Mouse (Mus musculus) Patski (cell line): ENCODE results near the gene Smim24. TPM values are rescaled to one million over a fixed set of nuclear protein-coding genes. Genes with fewer than 3 reads are reported as not detected.

Source experiments
- ATAC-seq: fragments of 100-300 bp; one replicate; pipeline ENCODE4 v1.8.0; 2021
- CTCF ChIA-PET: fragments of 350-600 bp; sonication (Branson Sonifier 250); formaldehyde crosslinking; loops from one replicate; lab custom pipeline; 2022; ENCODE audit warnings: inconsistent platforms; lab: Charles Lee
- POLR2A ChIA-PET: fragments of 350-600 bp; sonication (Branson Sonifier 250); formaldehyde crosslinking; loops from one replicate; lab custom pipeline; 2022; ENCODE audit warnings: antibody characterized with exemption, inconsistent platforms; lab: Charles Lee
- DNase-seq: peaks from one replicate; pipeline ENCODE4 v3.0.0-alpha.2; 2011; ENCODE audit warnings: low read depth, low spot score
- H3K27me3 ChIP-seq: fragments of 371-371 bp; one replicate; pipeline ENCODE4 v1.5.1; 2021
- CTCF ChIP-seq: fragments of 100-300 bp; IDR thresholded peaks from one replicate; pipeline ENCODE4 v1.5.1; 2021
- in situ Hi-C: fragments of 300-500 bp; cut with MboI; formaldehyde crosslinking; loops from 3 replicates; pipeline ENCODE4 v1.11.1; 2018; ENCODE audit warnings: low pct_unique_long_range_greater_than_20kb, mixed read lengths
- polyA plus RNA-seq: library from polyadenylated mRNA; unstranded; gene quantifications from one replicate; pipeline ENCODE4 v1.2.3, GENCODE M21; 2021

The Smim24 gene
- 0.18 TPM for polyA plus RNA-seq

GRCm38 (mm10) chr10:81392781-81393185 is at the start of gene Smim24:
TSS of gene Smim24 (plus strand) at chr10:81393051.
- ATAC-seq (no peak), DNase-seq (no peak)
- no peak for TF ChIP-seq CTCF
- in situ Hi-C loops, result loop anchor here (5.0 kb wide), 1 partner anchor 50 kb away; no protein-coding TSS in a partner anchor
- ChIA-PET POLR2A (interaction anchor here (0.9 kb wide), 1 partner anchor 36 kb away, joined by 3 read pairs; the partner anchor contains the start of gene Mfsd12), CTCF (interaction anchor here (4.5 kb wide), 1 partner anchor 58 kb away, joined by 24 read pairs; no protein-coding TSS in a partner anchor)
- no peaks in the 10 kb centered on the region for H3K27me3 ChIP-seq

- TF ChIP-seq CTCF, result no peak
- ChIA-PET CTCF (no interaction called here), POLR2A (no interaction called here)
- peak; percentile 28 for ATAC-seq
- in situ Hi-C loops, result no loop called here
- DNase-seq, result peak; percentile 62
- H3K27me3 ChIP-seq, result no peaks in the 10 kb centered on the region
These were observed 48.3 kb upstream of the Smim24 start for GRCm38 (mm10) chr10:81344421-81345161.

GRCm38 (mm10) chr10:81345162-81345534 is 47.7 kb upstream of the Smim24 start:
- ChIA-PET POLR2A (no interaction called here), CTCF (no interaction called here)
- in situ Hi-C loops, result no loop called here
- H3K27me3 ChIP-seq, result no peaks in the 10 kb centered on the region
- peak; percentile 55 for DNase-seq
- ATAC-seq, result peak; percentile 28
- TF ChIP-seq CTCF, result no peak

GRCm38 (mm10) chr10:81346453-81347067 is 46.3 kb upstream of the Smim24 start:
- ATAC-seq, result no peak
- DNase-seq, result no peak
- ChIA-PET POLR2A (interaction anchor here (0.9 kb wide), 1 partner anchor 26 kb away, joined by 3 read pairs; the partner anchor contains the start of gene Cactin), CTCF (no interaction called here)
- in situ Hi-C loops, result no loop called here
- TF ChIP-seq CTCF, result no peak
- H3K27me3 ChIP-seq, result no peaks in the 10 kb centered on the region

- ChIA-PET CTCF (no interaction called here), POLR2A (no interaction called here)
- no peak for TF ChIP-seq CTCF
- H3K27me3 ChIP-seq, result no peaks in the 10 kb centered on the region
- ATAC-seq (peak; percentile 15), DNase-seq (no peak)
- in situ Hi-C loops, result no loop called here
These were observed 43.7 kb upstream of the Smim24 start for GRCm38 (mm10) chr10:81349146-81349545.

GRCm38 (mm10) chr10:81349961-81350350 is 42.9 kb upstream of the Smim24 start:
- no peak for TF ChIP-seq CTCF
- CTCF ChIA-PET, result interaction anchor here (0.6 to 2.1 kb wide), 7 partner anchors 8 to 60 kb away, joined by 3 to 10 read pairs (median 4); partner anchors contain the start of gene Pip5k1c
- ATAC-seq (no peak), DNase-seq (no peak)
- POLR2A ChIA-PET, result interaction anchor here (0.7 kb wide), 1 partner anchor 53 kb away, joined by 3 read pairs; no protein-coding TSS in a partner anchor
- in situ Hi-C loops, result loop anchor here (5.0 kb wide), 1 partner anchor 63 kb away; no protein-coding TSS in a partner anchor
- H3K27me3 ChIP-seq, result no peaks in the 10 kb centered on the region

GRCm38 (mm10) chr10:81350351-81351063 is 42.3 kb upstream of the Smim24 start, which contains the start of gene Hmg20b:
TSS of gene Hmg20b (minus strand) at chr10:81350480.
- ATAC-seq (peak; percentile 92), DNase-seq (peak; percentile 90)
- no peaks in the 10 kb centered on the region for H3K27me3 ChIP-seq
- CTCF ChIA-PET, result interaction anchor here (0.6 to 2.1 kb wide), 7 partner anchors 8 to 61 kb away, joined by 3 to 10 read pairs (median 4); partner anchors contain the start of gene Pip5k1c
- TF ChIP-seq CTCF, result no peak
- POLR2A ChIA-PET, result interaction anchor here (0.6 to 0.7 kb wide), 2 partner anchors 31 to 54 kb away, joined by 3 to 4 read pairs; no protein-coding TSS in a partner anchor
- in situ Hi-C loops, result loop anchor here (5.0 kb wide), 1 partner anchor 63 kb away; no protein-coding TSS in a partner anchor

- no peak for ATAC-seq
- no peak for TF ChIP-seq CTCF
- ChIA-PET POLR2A (no interaction called here), CTCF (interaction anchor here (1.5 to 2.1 kb wide), 2 partner anchors 10 to 59 kb away, joined by 5 to 10 read pairs; partner anchors contain the start of gene Pip5k1c)
- in situ Hi-C loops, result loop anchor here (5.0 kb wide), 1 partner anchor 64 kb away; no protein-coding TSS in a partner anchor
- DNase-seq, result no peak
- no peaks in the 10 kb centered on the region for H3K27me3 ChIP-seq
These were observed 41.1 kb upstream of the Smim24 start for GRCm38 (mm10) chr10:81351678-81352291.

- ATAC-seq (no peak), DNase-seq (no peak)
- in situ Hi-C loops, result loop anchor here (5.0 kb wide), 1 partner anchor 68 kb away; no protein-coding TSS in a partner anchor
- ChIA-PET CTCF (interaction anchor here (1.2 to 1.7 kb wide), 2 partner anchors 62 to 66 kb away, joined by 5 read pairs; partner anchors contain the start of gene Pip5k1c), POLR2A (no interaction called here)
- H3K27me3 ChIP-seq, result no peaks in the 10 kb centered on the region
- TF ChIP-seq CTCF, result no peak
These were observed 37.9 kb upstream of the Smim24 start for GRCm38 (mm10) chr10:81354738-81355477.
